27 mouse cellular contexts compared by ENCODE assay signal in genomic region chr12:87160815-87161214, GRCm38 (mm10). TPM values are rescaled to one million over a fixed set of nuclear protein-coding genes. Genes with fewer than 3 reads are reported as not detected.
DNase-seq lines count a peak whose midpoint lies in the region; ATAC-seq and TF ChIP-seq lines count a peak whose summit lies in the region.
"Had no signal": no experiment of that assay in that cellular context is flagged by ENCODE, and none has a peak within 500 bp of the region (broad histone marks: within the 10 kb centered on the region; RNA-seq: fewer than 3 reads in every experiment).

No protein-coding gene starts in this region.

- no peak overlapping the region for H3K4me2 ChIP-seq in liver, embryonic 11.5 days
- no peak overlapping the region for H3K4me2 ChIP-seq in liver, postnatal 0 days (ENCODE audit: low read depth, low read length)
- H3K4me2 ChIP-seq: embryonic facial prominence, embryonic 12.5 days; forebrain, embryonic 13.5 days; kidney, embryonic 15.5 days; limb, embryonic 15.5 days had no signal

- peaks cover 2% of the 10 kb centered on the region for H3K9me3 ChIP-seq in G1E (replicated peaks)
- H3K9me3 ChIP-seq in liver, embryonic 11.5 days (ENCODE audit: control insufficient read depth, low read length) = no peaks in the 10 kb centered on the region
- no peaks in the 10 kb centered on the region for H3K9me3 ChIP-seq in liver, postnatal 0 days (ENCODE audit: low read length)
- H3K9me3 ChIP-seq: embryonic facial prominence, embryonic 12.5 days; forebrain, embryonic 13.5 days; kidney, embryonic 15.5 days; limb, embryonic 15.5 days; midbrain, embryonic 10.5 days had no signal

- peak; percentile 32 for DNase-seq in G1E (ENCODE audit: low spot score)
- peak; percentile 86 for DNase-seq in MEL-GATA-1-ER (ENCODE audit: extremely low read depth, low read depth)
- DNase-seq in liver, embryonic 11.5 days (ENCODE audit: low spot score) = no peak
- no peak for DNase-seq in liver, postnatal 0 days
- DNase-seq in kidney, postnatal 14 days = no peak
- no peak for DNase-seq in embryo, embryonic 10.5 days (ENCODE audit: low spot score)
- DNase-seq in cerebellum, adult 9-10 months = no peak
- DNase-seq: adrenal gland, postnatal 14 days; B cell, adult 2 months; cerebellum, adult 9-11 months; heart, adult 18-20 months; left cerebral cortex, postnatal 4 days; lung, postnatal 4 days; right cerebral cortex, adult 18-20 months; right cerebral cortex, postnatal 4 days; thymus, postnatal 25 days had no signal

- no peak overlapping the region for H3K9ac ChIP-seq in liver, embryonic 11.5 days (ENCODE audit: low read depth, low read length)
- no peak overlapping the region for H3K9ac ChIP-seq in liver, postnatal 0 days (replicated peaks)
- H3K9ac ChIP-seq: embryonic facial prominence, embryonic 12.5 days; forebrain, embryonic 13.5 days; kidney, embryonic 15.5 days; limb, embryonic 15.5 days had no signal

- 57% methylated on average over 5 of the region's 5 CpGs for WGBS in liver, embryonic 11.5 days
- 50% methylated on average over 5 of the region's 5 CpGs for WGBS in liver, postnatal 0 days (ENCODE audit: insufficient replicate concordance)

- H3K36me3 ChIP-seq in G1E (replicated peaks) = peaks cover 77% of the 10 kb centered on the region
- peaks cover 15% of the 10 kb centered on the region; the same call in 1 of the 2 replicates for H3K36me3 ChIP-seq in liver, embryonic 11.5 days (ENCODE audit: control insufficient read depth, insufficient read depth, low read length)
- H3K36me3 ChIP-seq in liver, postnatal 0 days (replicated peaks; ENCODE audit: insufficient read depth, low read length) = peaks cover 23% of the 10 kb centered on the region

- no peak overlapping the region for H3K4me3 ChIP-seq in G1E (ENCODE audit: low read depth, low read length)
- H3K4me3 ChIP-seq in liver, embryonic 11.5 days (ENCODE audit: low read depth, low read length) = no peak overlapping the region
- H3K4me3 ChIP-seq in liver, postnatal 0 days (ENCODE audit: low read depth, low read length) = no peak overlapping the region
- H3K4me3 ChIP-seq: embryonic facial prominence, embryonic 12.5 days; erythroblast, embryonic 14.5 days; forebrain, embryonic 13.5 days; kidney, embryonic 15.5 days; left cerebral cortex, adult 2 months; limb, embryonic 15.5 days; midbrain, embryonic 10.5 days had no signal

- no peak for TF ChIP-seq CTCF in G1E (IDR thresholded peaks at IDR 0.05; ENCODE audit: low read depth, low read length)
- TF ChIP-seq CTCF in liver, postnatal 0 days (IDR thresholded peaks at IDR 0.05; ENCODE audit: low read depth) = no peak

- peaks cover 31% of the 10 kb centered on the region for H3K4me1 ChIP-seq in G1E (ENCODE audit: insufficient read depth, low read depth, low read length)
- H3K4me1 ChIP-seq in liver, embryonic 11.5 days (replicated peaks; ENCODE audit: control insufficient read depth, insufficient read depth, low read length) = peaks cover 22% of the 10 kb centered on the region
- peaks cover 4% of the 10 kb centered on the region; the same call in 1 of the 2 replicates for H3K4me1 ChIP-seq in liver, postnatal 0 days (ENCODE audit: insufficient read depth)
- H3K4me1 ChIP-seq: embryonic facial prominence, embryonic 12.5 days; forebrain, embryonic 13.5 days; limb, embryonic 15.5 days had no signal

- H3K27ac ChIP-seq in liver, embryonic 11.5 days (ENCODE audit: low read depth, low read length) = peak overlapping the region; percentile 67
- no peak overlapping the region for H3K27ac ChIP-seq in liver, postnatal 0 days (ENCODE audit: low read depth)
- H3K27ac ChIP-seq: embryonic facial prominence, embryonic 12.5 days; forebrain, embryonic 13.5 days; kidney, embryonic 15.5 days; left cerebral cortex, adult 2 months; limb, embryonic 15.5 days; midbrain, embryonic 10.5 days had no signal

- no peaks in the 10 kb centered on the region for H3K27me3 ChIP-seq in G1E (ENCODE audit: insufficient read depth, low read length)
- no peaks in the 10 kb centered on the region for H3K27me3 ChIP-seq in liver, embryonic 11.5 days (replicated peaks; ENCODE audit: control insufficient read depth, insufficient read depth, low read length)
- H3K27me3 ChIP-seq in liver, postnatal 0 days (ENCODE audit: insufficient read depth, low read length) = no peaks in the 10 kb centered on the region
- H3K27me3 ChIP-seq: CH12.LX; embryonic facial prominence, embryonic 12.5 days; forebrain, embryonic 13.5 days; kidney, embryonic 15.5 days; limb, embryonic 15.5 days had no signal

- 0 out of 2 replicates have a peak, but pooled peaks have one; percentile 9 for TF ChIP-seq EP300 in liver, postnatal 0 days (IDR thresholded peaks at IDR 0.05; ENCODE audit: low read depth)

- ATAC-seq in G1E (ENCODE audit: extremely low read depth, insufficient number of reproducible peaks, low FRiP score, poor library complexity, severe bottlenecking) = peak; percentile 68
- ATAC-seq in liver, embryonic 11.5 days (replicated peaks; ENCODE audit: low FRiP score) = peak; percentile 75
- ATAC-seq in liver, postnatal 0 days = no peak
- ATAC-seq: forebrain, embryonic 13.5 days; intestine, postnatal 0 days had no signal

RNA-seq across cellular contexts. Expression of gene Pomt2, which starts 13.0 kb away (rescaled TPM):
- total RNA-seq in G1E (2014; fragmentation: Nextera tagmentation) = 12.7 and 14.0 TPM in 2 replicates
- total RNA-seq in G1E (2017) = 10.6 and 11.9 TPM in 2 replicates
- 5.0 and 5.3 TPM in 2 replicates for polyA plus RNA-seq in G1E (2012)
- 11.0 and 12.0 TPM in 2 replicates for polyA plus RNA-seq in liver, embryonic 11.5 days (2014; fragmentation: Nextera tagmentation; extraction: Ambion mirVana)
- 4.3 and 4.5 TPM in 2 replicates for polyA plus RNA-seq in liver, postnatal 0 days (2015; fragmentation: Nextera tagmentation; extraction: Ambion mirVana)

RNA-seq across cellular contexts. Expression of gene Gstz1, which starts 13.8 kb away (rescaled TPM):
- total RNA-seq in G1E (2014; fragmentation: Nextera tagmentation) (71.9 and 80.9 TPM in 2 replicates), G1E (2017) (51.5 and 54.2 TPM in 2 replicates)
- polyA plus RNA-seq in G1E (2012) = 6.6 and 7.2 TPM in 2 replicates
- 76.2 and 79.6 TPM in 2 replicates for polyA plus RNA-seq in liver, embryonic 11.5 days (2014; fragmentation: Nextera tagmentation; extraction: Ambion mirVana)
- polyA plus RNA-seq in liver, postnatal 0 days (2015; fragmentation: Nextera tagmentation; extraction: Ambion mirVana) = 257 and 279 TPM in 2 replicates

RNA-seq across cellular contexts. Expression of gene Samd15, which starts 38.7 kb away (rescaled TPM):
- 2.8 and 3.2 TPM in 2 replicates for total RNA-seq in G1E (2014; fragmentation: Nextera tagmentation)
- 1.5 and 2.3 TPM in 2 replicates for total RNA-seq in G1E (2017)
- 0.21 TPM in 1 of 2 replicates, not detected in the other for polyA plus RNA-seq in G1E (2012)
- 22.0 and 26.0 TPM in 2 replicates for polyA plus RNA-seq in liver, embryonic 11.5 days (2014; fragmentation: Nextera tagmentation; extraction: Ambion mirVana)
- 2.3 and 2.8 TPM in 2 replicates for polyA plus RNA-seq in liver, postnatal 0 days (2015; fragmentation: Nextera tagmentation; extraction: Ambion mirVana)
- total RNA-seq: gastrocnemius, adult 8-10 months had no signal
- polyA plus RNA-seq: erythroblast, embryonic 14.5 days had no signal

RNA-seq across cellular contexts. Expression of gene Tmed8, which starts 39.4 kb away (rescaled TPM):
- total RNA-seq in G1E (2014; fragmentation: Nextera tagmentation) = 21.6 and 21.8 TPM in 2 replicates
- 30.8 and 32.5 TPM in 2 replicates for total RNA-seq in G1E (2017)
- polyA plus RNA-seq in G1E (2012) = 1.7 and 2.2 TPM in 2 replicates
- 2.0 TPM in 2 replicates for polyA plus RNA-seq in liver, embryonic 11.5 days (2014; fragmentation: Nextera tagmentation; extraction: Ambion mirVana)
- 0.36 and 0.42 TPM in 2 replicates for polyA plus RNA-seq in liver, postnatal 0 days (2015; fragmentation: Nextera tagmentation; extraction: Ambion mirVana)

RNA-seq across cellular contexts. Expression of gene Ngb, which starts 58.5 kb away (rescaled TPM):
- total RNA-seq in G1E (2014; fragmentation: Nextera tagmentation) = not detected in 2 replicates
- total RNA-seq in G1E (2017) = 0.23 and 0.49 TPM in 2 replicates
- polyA plus RNA-seq in G1E (2012) = not detected in 2 replicates
- polyA plus RNA-seq in liver, embryonic 11.5 days (2014; fragmentation: Nextera tagmentation; extraction: Ambion mirVana) = 0.22 TPM in 1 of 2 replicates, not detected in the other
- polyA plus RNA-seq in liver, postnatal 0 days (2015; fragmentation: Nextera tagmentation; extraction: Ambion mirVana) = 0.06 TPM in 1 of 2 replicates, not detected in the other
- total RNA-seq: CH12.LX; gastrocnemius, adult 8-10 months; heart, adult 18-20 months had no signal
- polyA plus RNA-seq: erythroblast, embryonic 14.5 days; heart, postnatal 0 days had no signal

Comparison
In these comparisons a context has a peak if more than half of its experiments do, and no peak if none do; other contexts are left out.
1. DNase-seq: peak in G1E (single experiment) and MEL-GATA-1-ER (single experiment); none in liver, embryonic 11.5 days (single experiment), liver, postnatal 0 days (single experiment), kidney, postnatal 14 days (single experiment), embryo, embryonic 10.5 days (single experiment) and cerebellum, adult 9-10 months (single experiment).